7 mouse cellular contexts compared by ENCODE assay signal in genomic region chr11:57600621-57601121, GRCm38 (mm10). TPM values are rescaled to one million over a fixed set of nuclear protein-coding genes. Genes with fewer than 3 reads are reported as not detected.
DNase-seq lines count a peak whose midpoint lies in the region; ATAC-seq and TF ChIP-seq lines count a peak whose summit lies in the region.

No protein-coding gene starts in this region.

- no peak overlapping the region for H3K4me3 ChIP-seq in ES-E14 (ENCODE audit: insufficient read depth in 1 of 2, low read depth in 1 of 2, low read length in 2 of 2, poor library complexity in 1 of 2, severe bottlenecking in 1 of 2)
- no peak overlapping the region for H3K4me3 ChIP-seq in embryonic facial prominence, embryonic 15.5 days (replicated peaks)

- peak; percentile 41 for DNase-seq in ES-E14 (ENCODE audit: low read depth, low spot score)
- DNase-seq in R1 (ENCODE audit: low read depth, low spot score), result peak; percentile 67
- peak; percentile 57 to 59 for DNase-seq in heart, postnatal 10 days
- peak; percentile 20 to 22 for DNase-seq in left cerebral cortex, postnatal 36 days (ENCODE audit: low spot score in 2 of 2)
- DNase-seq in right cerebral cortex, postnatal 10 days (ENCODE audit: low spot score in 2 of 2), result peak; percentile 81 to 83
- no peak for DNase-seq in spleen, adult 12 weeks (ENCODE audit: low spot score)

- no peaks in the 10 kb centered on the region for H3K27me3 ChIP-seq in embryonic facial prominence, embryonic 15.5 days

- no peak overlapping the region for H3K4me2 ChIP-seq in embryonic facial prominence, embryonic 15.5 days (replicated peaks)

- H3K36me3 ChIP-seq in ES-E14 (ENCODE audit: control insufficient read depth, insufficient read depth, low read length, poor library complexity, severe bottlenecking), result no peaks in the 10 kb centered on the region
- H3K36me3 ChIP-seq in embryonic facial prominence, embryonic 15.5 days, result no peaks in the 10 kb centered on the region

- WGBS in embryonic facial prominence, embryonic 15.5 days, result 11% methylated on average over 4 of the region's 4 CpGs

- H3K9ac ChIP-seq in ES-E14 (ENCODE audit: insufficient read depth, low read depth, low read length, poor library complexity, severe bottlenecking), result no peak overlapping the region
- H3K9ac ChIP-seq in embryonic facial prominence, embryonic 15.5 days, result no peak overlapping the region

- peaks cover 0 to 16% of the 10 kb centered on the region in 2 experiments; a peak in 2 of 4 replicates for H3K4me1 ChIP-seq in ES-E14 (ENCODE audit: control insufficient read depth in 2 of 2, insufficient read depth in 2 of 2, low read length in 2 of 2, poor library complexity in 1 of 2)
- peaks cover 33% of the 10 kb centered on the region for H3K4me1 ChIP-seq in embryonic facial prominence, embryonic 15.5 days

- in situ Hi-C loops in ES-E14 (cut with MboI; ENCODE audit: low sequenced_read_pairs in 2 of 2, unreplicated experiment in 2 of 2), result no loop called here

- intact Hi-C loops in heart, postnatal 10 days (cut with DNase I), result no loop called here
- intact Hi-C loops in left cerebral cortex, postnatal 36 days (cut with DNase I), result no loop called here

- peak; percentile 69; the same call in 1 of the 2 replicates for ATAC-seq in embryonic facial prominence, embryonic 15.5 days (ENCODE audit: insufficient number of reproducible peaks, low FRiP score, low TSS enrichment, low read depth)

- no peak overlapping the region for H3K27ac ChIP-seq in ES-E14 (ENCODE audit: insufficient read depth, low read depth, low read length, poor library complexity, severe bottlenecking)
- H3K27ac ChIP-seq in embryonic facial prominence, embryonic 15.5 days (replicated peaks), result no peak overlapping the region

- H3K9me3 ChIP-seq in ES-E14 (ENCODE audit: control insufficient read depth, insufficient read depth, low read depth, low read length), result no peaks in the 10 kb centered on the region
- H3K9me3 ChIP-seq in embryonic facial prominence, embryonic 15.5 days (replicated peaks), result no peaks in the 10 kb centered on the region

TF ChIP-seq in ES-E14, 5 proteins besides CTCF, POLR2A, EP300 and RAD21:
- TF ChIP-seq HCFC1 (IDR thresholded peaks at IDR 0.05; ENCODE audit: borderline replicate concordance, insufficient read depth, low read length), result no peak
- no peak for TF ChIP-seq ZC3H11A (IDR thresholded peaks at IDR 0.05; ENCODE audit: borderline replicate concordance, low read depth, low read length)
- no peak for TF ChIP-seq ZNF384 (IDR thresholded peaks at IDR 0.05; ENCODE audit: low read depth, low read length)
- no peak for TF ChIP-seq CHD2 (IDR thresholded peaks at IDR 0.05; ENCODE audit: low read depth, low read length)
- no peak for TF ChIP-seq MAFK (IDR thresholded peaks at IDR 0.05; ENCODE audit: insufficient read depth, low read depth, low read length)

RNA-seq across cellular contexts. Expression of gene Galnt10, which starts 44.6 kb away (rescaled TPM):
- total RNA-seq in ES-E14 (2012; rRNA removed), result 13.5 and 17.3 TPM in 2 replicates
- polyA plus RNA-seq in embryonic facial prominence, embryonic 15.5 days (2015; fragmentation: Nextera tagmentation; extraction: Ambion mirVana), result 26.3 and 27.5 TPM in 2 replicates
- total RNA-seq in heart, postnatal 10 days (2021), result 10 to 100 TPM; 12.2 to 13.0 TPM
- 1 to 10 TPM; 6.3 to 8.1 TPM for total RNA-seq in left cerebral cortex, postnatal 36 days (2021)
